Mouse (Mus musculus) kidney, postnatal 4 days (tissue): ENCODE results near the gene Zfp646.
"Not testable (repeated sequence)": the region's sequence is repeated elsewhere in the genome, so short reads cannot be mapped to it uniquely, and the experiment has no call there.

Experiments
- DNase-seq, 2 experiments: peaks; one replicate each; pipeline ENCODE4 v3.0.0; 2021; ENCODE audit warnings: mixed read lengths in 2 of 2

Zfp646 gene

GRCm38 (mm10) chr7:127876041-127876466 is at the start of gene Zfp646:
TSS of gene Zfp646 (plus strand) at chr7:127876221.
- peak; percentile 85 to 92 for DNase-seq

- DNase-seq = no peak
Measured at GRCm38 (mm10) chr7:127835550-127835949, 40.5 kb upstream of the Zfp646 start.

DNA sequence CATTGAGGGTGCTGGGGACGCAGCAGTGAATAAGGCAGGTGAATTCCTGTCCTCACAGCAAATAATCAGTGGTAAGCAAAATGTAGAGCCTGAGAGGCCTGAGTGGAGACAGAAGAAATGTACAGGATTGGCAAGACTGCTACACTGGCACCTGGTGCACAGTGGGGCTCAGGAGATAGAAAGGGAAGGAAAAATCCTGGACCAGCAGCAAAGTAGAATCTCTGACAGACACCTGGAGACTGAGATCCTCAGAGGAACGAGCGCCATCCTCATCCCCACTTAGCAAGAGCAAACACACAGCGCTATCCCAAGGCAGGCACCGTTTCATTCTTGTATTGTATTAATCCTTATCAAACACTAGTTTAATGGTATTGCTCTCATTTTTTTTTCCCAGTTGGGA is 38.5 kb upstream of the Zfp646 start:
- DNase-seq = no peak

DNA sequence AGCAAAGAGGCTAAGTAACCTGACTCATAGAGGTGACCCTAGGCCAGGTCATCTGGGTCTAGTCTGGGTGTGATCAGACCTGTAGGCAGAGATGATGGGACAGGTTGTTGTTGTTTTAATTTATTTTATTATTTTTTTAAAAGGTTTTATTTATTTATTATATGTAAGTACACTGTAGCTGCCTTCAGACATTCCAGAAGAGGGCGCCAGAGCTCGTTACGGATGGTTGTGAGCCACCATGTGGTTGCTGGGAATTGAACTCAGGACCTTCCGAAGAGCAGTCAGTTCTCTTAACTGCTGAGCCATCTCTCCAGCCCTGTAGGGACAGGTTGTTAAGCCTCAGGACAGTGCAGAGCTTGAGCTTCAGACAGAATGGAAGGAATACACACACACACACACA is 38.1 kb upstream of the Zfp646 start:
- DNase-seq = not testable (repeated sequence)

GRCm38 (mm10) chr7:127840031-127840430 is 36.0 kb upstream of the Zfp646 start:
- not testable (repeated sequence) for DNase-seq

- DNase-seq = peak; percentile 66 to 78
Measured at GRCm38 (mm10) chr7:127840886-127841285, 35.1 kb upstream of the Zfp646 start.

- peak; percentile 94 to 97 for DNase-seq
Measured at GRCm38 (mm10) chr7:127841340-127842000, 34.6 kb upstream of the Zfp646 start.

DNA sequence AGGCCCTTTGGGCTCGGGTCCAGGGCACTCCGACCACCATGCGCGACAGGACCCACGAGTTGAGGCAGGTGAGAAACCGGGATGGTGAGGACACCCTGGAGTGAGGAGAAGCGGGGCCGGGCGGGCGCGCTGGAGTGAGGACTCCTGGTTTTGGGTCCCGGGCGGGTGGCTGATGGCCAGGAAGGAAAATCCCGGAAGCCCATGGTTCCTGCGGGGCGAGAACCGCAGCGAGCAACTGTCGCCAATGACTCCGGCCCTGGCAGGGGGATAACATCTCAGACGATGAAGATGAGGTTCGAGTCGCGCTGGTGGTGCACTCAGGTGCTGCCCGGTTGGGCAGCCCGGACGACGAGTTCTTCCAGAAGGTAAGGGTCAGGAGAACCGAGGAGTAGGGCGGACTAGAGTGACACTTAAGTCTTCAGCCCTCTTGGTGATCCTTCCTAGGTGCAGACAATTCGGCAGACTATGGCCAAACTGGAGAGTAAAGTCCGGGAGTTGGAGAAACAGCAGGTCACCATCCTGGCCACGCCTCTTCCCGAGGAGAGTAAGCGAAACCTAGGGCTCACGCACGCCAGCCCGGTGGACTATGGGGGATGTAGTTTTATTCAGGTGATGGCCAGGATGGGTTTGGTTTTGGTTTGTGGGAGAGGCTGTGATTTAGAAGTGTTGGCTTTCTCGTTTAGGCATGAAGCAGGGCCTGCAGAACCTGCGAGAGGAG is 33.9 kb upstream of the Zfp646 start:
- peak; percentile 82 to 90 for DNase-seq

DNA sequence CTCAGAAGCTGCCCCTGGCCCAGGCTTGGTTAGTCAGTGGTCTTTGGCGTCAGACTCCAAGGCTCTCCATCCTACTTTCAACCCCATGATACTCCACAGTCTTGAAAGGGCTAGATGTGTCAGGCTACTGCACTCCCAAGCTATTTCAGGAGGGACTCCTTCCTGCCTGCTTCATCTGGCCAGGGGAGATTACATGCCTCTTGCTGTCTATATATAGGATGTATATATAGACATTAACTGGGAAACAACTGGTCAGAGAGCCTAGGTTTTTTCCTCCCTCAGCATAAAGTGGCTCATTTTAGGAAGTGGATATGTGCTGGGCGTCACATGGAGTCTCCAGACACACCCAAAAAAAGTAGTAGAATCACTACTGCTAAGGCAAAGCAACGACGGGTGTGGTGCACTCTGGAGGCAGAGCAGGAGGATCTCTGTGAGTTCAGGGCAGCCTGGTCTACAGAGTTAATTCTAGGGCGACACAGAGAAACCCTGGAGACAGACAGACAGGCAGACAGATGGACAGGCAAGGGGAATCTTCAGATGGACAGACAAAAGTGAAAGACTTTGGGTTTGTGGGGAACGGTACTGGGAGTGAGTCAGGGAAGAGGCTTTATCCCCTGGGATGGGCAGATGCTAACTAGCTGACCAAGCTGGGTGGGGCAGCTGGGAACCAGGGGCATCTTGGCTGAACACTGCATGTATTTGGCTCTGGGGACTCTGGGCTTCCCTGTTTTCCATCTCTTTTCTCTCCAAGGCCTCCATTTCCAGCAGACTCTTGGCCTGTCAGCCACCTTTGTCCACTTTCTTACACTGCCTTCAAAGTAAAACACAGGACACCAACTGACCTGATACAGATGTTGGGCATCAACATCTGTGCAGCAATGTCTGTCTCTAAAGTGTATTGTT is 25.8 kb upstream of the Zfp646 start:
- DNase-seq = no peak

DNA sequence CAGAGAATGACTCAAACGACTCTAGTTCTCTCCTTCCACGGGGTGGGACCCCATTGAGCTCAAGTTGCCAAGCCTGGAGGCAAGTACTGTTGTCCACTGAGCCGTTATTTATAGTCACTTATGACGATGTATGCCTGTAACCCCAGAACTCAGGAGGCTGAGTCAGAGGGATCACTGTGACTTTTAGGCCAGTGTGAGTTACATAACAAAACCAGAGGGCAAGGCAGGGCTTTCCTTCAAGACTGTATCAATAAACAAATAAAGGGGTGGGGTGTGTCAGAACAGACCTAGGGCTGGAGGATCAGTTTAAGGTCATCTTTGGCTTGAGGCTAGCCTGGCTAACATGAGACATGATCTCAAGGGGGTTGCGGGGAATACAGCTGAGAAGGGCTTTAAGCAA is 25.1 kb upstream of the Zfp646 start:
- no peak for DNase-seq

GRCm38 (mm10) chr7:127858258-127858657 is 17.8 kb upstream of the Zfp646 start:
- DNase-seq = no peak

DNA sequence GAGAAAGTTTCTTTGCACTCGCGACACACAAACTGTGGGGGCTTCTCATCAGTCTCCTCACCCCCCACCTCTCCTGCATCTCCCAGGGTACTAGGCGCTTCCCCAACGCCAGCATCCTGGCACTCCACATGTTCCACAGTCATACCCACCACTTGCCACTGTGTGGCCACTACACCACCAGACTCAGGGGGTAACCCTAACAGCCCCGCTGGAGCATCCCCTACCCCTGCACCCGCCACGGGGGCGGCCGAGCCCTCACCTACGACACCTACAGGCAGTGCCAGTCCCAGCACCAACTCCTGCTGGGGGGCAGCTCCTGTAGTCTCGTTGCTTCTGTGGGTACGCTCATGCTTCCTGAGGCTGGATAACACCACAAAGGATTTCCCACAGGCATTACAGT is 9.6 kb upstream of the Zfp646 start:
- DNase-seq = no peak

GRCm38 (mm10) chr7:127867641-127868040 is 8.4 kb upstream of the Zfp646 start:
- no peak for DNase-seq

GRCm38 (mm10) chr7:127869149-127869810 is 6.7 kb upstream of the Zfp646 start:
- peak; percentile 34 to 53 for DNase-seq

DNA sequence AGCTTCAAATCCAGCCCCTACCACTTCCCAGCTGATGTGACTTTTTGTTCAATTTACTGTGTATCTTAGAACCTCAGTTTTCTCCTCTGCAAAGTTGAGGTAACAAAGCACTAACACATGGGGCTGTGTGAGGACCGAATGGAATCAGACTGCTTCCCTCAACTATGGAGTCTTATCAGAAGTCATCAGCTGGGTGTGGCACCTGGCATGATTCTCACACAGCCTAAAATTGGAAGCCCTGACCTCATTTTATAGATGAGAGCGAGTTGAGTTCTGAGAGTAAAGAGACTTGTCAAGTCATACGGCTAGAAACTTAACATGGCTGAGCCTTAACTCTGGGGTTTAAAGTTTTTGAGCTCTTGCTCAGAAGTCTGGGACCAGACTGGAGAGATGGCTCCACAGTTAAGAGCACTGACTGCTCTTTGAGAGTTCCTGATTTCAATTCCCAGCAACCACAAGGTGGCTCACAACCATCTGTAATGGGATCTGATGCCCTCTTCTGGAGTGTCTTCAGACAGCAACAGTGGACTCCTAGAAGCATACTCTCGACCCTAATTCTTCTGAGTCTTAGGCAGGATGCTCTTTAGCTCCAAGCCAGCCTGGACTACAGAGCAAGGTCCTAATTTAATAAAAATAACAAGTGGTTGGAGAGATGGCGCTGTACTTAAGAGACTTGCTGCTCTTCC is 5.7 kb upstream of the Zfp646 start:
- no peak for DNase-seq

- no peak for DNase-seq
Measured at GRCm38 (mm10) chr7:127874812-127875626, 1.0 kb upstream of the Zfp646 start.

DNA sequence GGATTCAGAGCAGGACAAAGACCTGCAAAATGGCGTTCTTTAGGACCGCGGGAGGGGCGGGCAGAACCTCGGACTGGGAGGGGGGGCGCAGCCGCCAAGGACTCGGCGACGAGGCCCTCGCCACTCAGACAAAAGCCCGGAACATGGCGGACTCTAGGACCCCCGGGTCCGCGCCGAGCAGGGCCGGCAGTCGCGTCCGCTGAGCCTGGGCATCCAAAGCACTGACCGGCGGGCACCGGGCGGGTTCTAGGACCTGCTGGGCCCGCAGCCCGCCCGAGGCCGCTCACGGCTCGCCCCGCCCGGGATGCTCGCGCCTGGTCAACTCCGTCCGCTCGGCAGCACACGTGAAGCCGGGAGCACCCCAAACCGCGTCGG is 407 bp upstream of the Zfp646 start:
- peak; percentile 96 to 98 for DNase-seq

- DNase-seq = peak; percentile 94 to 96
Measured at GRCm38 (mm10) chr7:127876467-127877348, 687 bp downstream of the Zfp646 start, which contains the start of gene Zfp668. TSS of gene Zfp668 (minus strand) at chr7:127876828.

DNA sequence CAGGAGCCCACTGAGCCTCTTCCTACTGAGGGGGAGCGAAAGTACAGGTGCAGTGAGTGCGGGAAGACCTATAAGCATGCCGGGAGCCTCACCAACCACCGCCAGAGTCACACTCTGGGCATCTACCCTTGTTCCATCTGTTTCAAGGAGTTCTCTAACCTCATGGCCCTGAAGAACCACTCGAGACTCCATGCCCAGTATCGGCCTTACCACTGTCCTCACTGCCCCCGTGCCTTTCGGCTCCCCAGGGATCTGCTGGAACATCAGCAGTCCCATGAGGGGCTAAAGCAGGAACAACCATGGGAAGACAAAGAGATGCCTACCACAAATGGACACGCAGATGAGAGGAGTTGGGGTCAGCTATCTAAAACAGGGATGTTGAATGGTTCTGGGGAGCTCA is 3.3 kb downstream of the Zfp646 start:
- DNase-seq = no peak

DNA sequence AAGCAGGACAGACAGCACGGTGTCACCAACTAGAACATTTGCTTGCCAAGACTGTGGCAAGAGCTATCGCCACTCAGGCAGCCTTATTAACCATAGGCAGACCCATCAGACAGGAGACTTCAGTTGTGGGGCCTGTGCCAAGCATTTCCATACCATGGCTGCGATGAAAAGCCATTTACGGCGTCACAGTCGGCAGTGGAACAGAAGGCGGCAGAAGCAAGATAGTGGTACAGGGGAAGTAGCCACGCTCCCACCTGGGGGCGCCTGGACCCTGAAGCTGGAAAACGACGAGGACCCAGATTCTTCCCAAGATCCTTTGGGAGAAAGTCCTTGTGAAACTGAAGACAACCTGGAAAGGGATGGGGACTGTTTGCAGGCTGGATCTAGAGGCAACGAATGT is 4.4 kb downstream of the Zfp646 start:
- DNase-seq = no peak
